Mouse (Mus musculus): ENCODE results near the gene Mtcl1. TPM values are rescaled to one million over a fixed set of nuclear protein-coding genes. Genes with fewer than 3 reads are reported as not detected.

Mtcl1 gene
- total RNA-seq, 2 experiments from 2014 or later = 25.8 to 26.0 TPM

Other genes with a start within 250 kb of the Mtcl1 start
- 100 to 1,000 TPM; 121 to 126 TPM for gene Rab12, start 70.0 kb upstream of the Mtcl1 start, total RNA-seq (2021)
- gene Themis3, start 144.9 kb upstream of the Mtcl1 start, total RNA-seq (2021) = not detected

Measured in layer of hippocampus, postnatal 14 days (tissue).